Mouse (Mus musculus) stomach, embryonic 14.5 days (tissue): ENCODE data around the gene Smoc1. TPM values are rescaled to one million over a fixed set of nuclear protein-coding genes. Genes with fewer than 3 reads are reported as not detected.

ENCODE experiments used
- ATAC-seq: fragments of 200-750 bp; cut with Nextera tagmentation; 2 replicates; pipeline ENCODE4 v1.8.0; 2017; ENCODE audit warnings: low read depth, moderate TSS enrichment; ENCODE audit not compliant: insufficient number of reproducible peaks, insufficient read depth, low FRiP score
- H3K27ac ChIP-seq: fragments of 300-500 bp; sonication (generic); 2 replicates; pipeline ENCODE4 v1.5.1; 2014; ENCODE audit warnings: mild to moderate bottlenecking, low read length, moderate library complexity, mixed read lengths
- H3K27me3 ChIP-seq: fragments of 300-500 bp; sonication (generic); 2 replicates; pipeline ENCODE4 v1.6.1; 2014; ENCODE audit warnings: low read length, control low read depth, mixed read lengths; ENCODE audit not compliant: control insufficient read depth, insufficient read depth
- H3K36me3 ChIP-seq: fragments of 300-500 bp; sonication (generic); 2 replicates; pipeline ENCODE4 v1.6.1; 2014; ENCODE audit warnings: mild to moderate bottlenecking, control low read depth, low read length, moderate library complexity, mixed read lengths; ENCODE audit not compliant: control insufficient read depth, insufficient read depth
- H3K4me1 ChIP-seq: fragments of 300-500 bp; sonication (generic); 2 replicates; pipeline ENCODE4 v1.6.1; 2014; ENCODE audit warnings: low read length, control low read depth, mixed read lengths; ENCODE audit not compliant: control insufficient read depth, insufficient read depth
- H3K4me2 ChIP-seq: fragments of 300-500 bp; sonication (generic); replicated peaks from 2 replicates; pipeline ENCODE4 v1.6.1; 2014; ENCODE audit warnings: low read depth, low read length, control low read depth
- H3K4me3 ChIP-seq: fragments of 300-500 bp; sonication (generic); 2 replicates; pipeline ENCODE4 v1.5.1; 2014; ENCODE audit warnings: low read depth, low read length, control low read depth
- H3K9ac ChIP-seq: fragments of 300-500 bp; sonication (generic); replicated peaks from 2 replicates; pipeline ENCODE4 v1.6.1; 2014; ENCODE audit warnings: low read depth, mild to moderate bottlenecking, control low read depth, low read length, moderate library complexity, mixed read lengths
- H3K9me3 ChIP-seq: fragments of 300-500 bp; sonication (generic); 2 replicates; pipeline ENCODE4 v1.6.1; 2016; ENCODE audit warnings: low read depth, low read length, control low read depth; ENCODE audit not compliant: control insufficient read depth
- WGBS: fragments of 180-500 bp; shearing (Covaris S2); extraction: QIAGEN DNeasy Blood & Tissue Kit; methylation state at CpG from one replicate; pipeline ENCODE4 v1.1.7; 2014; 5-methylcytosine and 5-hydroxymethylcytosine counted together
- polyA plus RNA-seq: library from polyadenylated mRNA; unstranded; fragments of >200 nt; fragmentation: Nextera tagmentation; extraction: Ambion mirVana; gene quantifications from 2 replicates; pipeline ENCODE4 v1.2.1, GENCODE M21; 2014

Smoc1 gene
- polyA plus RNA-seq, 1 experiment from 2014 or later: 4.7 TPM

DNA sequence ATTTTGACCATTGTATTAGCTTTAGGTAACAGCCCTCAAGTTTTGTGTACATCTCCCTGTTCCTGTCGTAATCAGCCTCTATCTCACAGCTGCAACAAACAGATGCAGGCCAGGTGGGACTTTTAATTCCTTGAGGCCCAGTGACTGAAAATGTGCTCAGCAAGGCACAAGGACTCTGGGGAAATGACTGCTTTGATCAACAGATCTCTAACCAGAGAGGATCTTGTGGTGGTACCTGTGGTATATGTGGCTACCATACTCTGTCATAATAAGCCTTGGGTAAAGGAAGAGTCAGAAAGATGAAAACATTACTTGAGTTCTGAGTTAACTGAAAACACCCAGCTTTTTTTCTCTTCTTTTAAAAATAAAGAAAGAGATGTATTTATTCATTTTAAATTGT is 32.8 kb upstream of the Smoc1 start:
- H3K4me1 ChIP-seq: 0 out of 2 replicates have a peak, but pooled peaks cover 2% of the 10 kb centered on the region
- no peak overlapping the region for H3K4me3 ChIP-seq
- ATAC-seq: no peak

DNA sequence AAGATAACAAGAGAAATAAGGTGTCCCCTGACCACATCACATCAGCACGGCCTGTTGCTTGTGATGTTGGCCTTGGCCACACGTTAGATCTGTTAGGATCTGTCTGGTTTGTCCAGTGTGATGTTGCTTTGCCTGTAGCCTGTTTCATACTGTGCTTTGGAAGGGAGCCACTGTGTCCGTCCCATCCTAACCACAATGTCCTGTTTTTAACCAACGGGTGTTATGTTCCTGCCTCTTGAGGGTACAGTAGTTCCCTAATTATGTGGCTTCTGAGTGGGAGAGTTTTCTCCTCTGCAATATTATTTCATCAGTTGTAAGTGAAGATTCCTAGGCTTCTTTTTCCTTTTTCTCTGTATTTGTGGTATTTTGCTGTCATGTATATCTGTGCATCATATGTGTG is 31.3 kb upstream of the Smoc1 start:
- no peak overlapping the region for H3K27ac ChIP-seq
- H3K9ac ChIP-seq: no peak overlapping the region
- H3K4me1 ChIP-seq: 0 out of 2 replicates have a peak, but pooled peaks cover 3% of the 10 kb centered on the region
- WGBS: 90% methylated on average over 4 of the region's 4 CpGs
- H3K9me3 ChIP-seq: no peaks in the 10 kb centered on the region
- no peaks in the 10 kb centered on the region for H3K27me3 ChIP-seq
- H3K4me3 ChIP-seq: no peak overlapping the region
- H3K36me3 ChIP-seq: no peaks in the 10 kb centered on the region
- ATAC-seq: no peak
- no peak overlapping the region for H3K4me2 ChIP-seq

More for the DNA sequence above, 32.8 kb upstream of the Smoc1 start:
- whole genome bisulfite sequencing: 78% methylated on average over 1 of the region's 1 CpGs
- Histone ChIP-seq H3K4me2 (no peak overlapping the region), H3K27me3 (no peaks in the 10 kb centered on the region), H3K36me3 (no peaks in the 10 kb centered on the region), H3K9ac (no peak overlapping the region), H3K9me3 (no peaks in the 10 kb centered on the region), H3K27ac (no peak overlapping the region)

DNA sequence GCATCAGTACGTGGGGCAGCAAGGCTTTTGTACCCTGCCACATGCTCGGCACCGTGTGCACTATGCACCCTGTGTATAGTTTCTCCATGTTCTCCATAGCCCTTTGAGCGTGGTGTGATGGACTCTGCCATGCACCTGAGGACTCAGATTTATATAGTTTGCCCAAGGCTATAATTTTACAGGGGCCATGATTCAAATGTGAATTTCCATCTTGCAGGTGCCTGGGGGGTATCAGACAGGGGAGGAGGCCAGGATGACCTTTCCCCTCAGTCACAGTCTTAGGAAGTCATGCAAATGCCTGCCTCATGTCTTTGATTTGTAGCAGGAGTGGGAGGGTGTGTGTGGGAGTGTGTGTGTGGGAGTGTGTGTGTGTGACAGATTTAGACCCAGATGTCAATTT is 29.0 kb upstream of the Smoc1 start:
- no peak for ATAC-seq
- Histone ChIP-seq H3K27me3 (no peaks in the 10 kb centered on the region), H3K9ac (no peak overlapping the region), H3K27ac (no peak overlapping the region), H3K9me3 (no peaks in the 10 kb centered on the region), H3K36me3 (no peaks in the 10 kb centered on the region), H3K4me3 (no peak overlapping the region), H3K4me2 (no peak overlapping the region), H3K4me1 (0 out of 2 replicates have a peak, but pooled peaks cover 3% of the 10 kb centered on the region)
- 77% methylated on average over 4 of the region's 4 CpGs for WGBS

DNA sequence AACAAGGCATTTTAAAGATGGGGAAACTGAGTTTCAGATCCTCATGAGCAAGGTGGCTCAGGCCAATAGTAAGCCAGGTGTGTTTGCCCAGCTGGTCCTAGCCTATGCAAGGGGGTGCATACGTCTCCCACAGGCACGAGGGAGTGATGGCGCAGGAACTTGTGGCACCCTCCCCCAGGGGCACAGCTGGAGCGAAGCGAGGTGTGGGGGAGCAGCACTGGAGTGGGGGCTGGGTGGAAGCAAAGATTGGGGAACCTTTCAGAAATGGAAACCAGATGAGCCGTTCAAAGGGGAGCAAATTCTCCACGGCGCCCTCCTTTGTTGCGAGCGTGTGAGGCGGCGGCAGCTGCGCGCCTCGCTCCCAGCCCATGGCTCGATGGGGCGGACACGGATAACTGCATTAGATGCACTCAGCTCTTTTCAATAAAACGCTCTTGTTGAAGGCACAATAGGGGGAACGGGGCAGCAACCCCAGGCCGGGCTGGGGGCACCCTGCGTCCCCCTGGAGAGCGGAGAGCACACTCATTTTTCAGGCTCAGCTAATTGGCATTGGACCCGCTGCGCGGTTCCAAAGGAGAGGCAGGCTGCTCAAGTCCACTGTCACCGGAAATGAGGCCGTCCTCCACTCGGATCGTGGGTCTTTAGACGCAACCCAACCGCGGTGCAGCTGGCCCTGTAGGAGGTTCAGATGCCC is 27.9 kb upstream of the Smoc1 start:
- no peaks in the 10 kb centered on the region for H3K36me3 ChIP-seq
- H3K9me3 ChIP-seq: no peaks in the 10 kb centered on the region
- 11% methylated on average over 33 of the region's 33 CpGs for WGBS
- peak overlapping the region; percentile 11; the same call in 1 of the 2 replicates for H3K4me3 ChIP-seq
- H3K4me2 ChIP-seq: peak overlapping the region; percentile 41
- 0 out of 2 replicates have a peak, but pooled peaks cover 3% of the 10 kb centered on the region for H3K4me1 ChIP-seq
- no peak overlapping the region; the same call in 1 of the 2 replicates for H3K9ac ChIP-seq
- H3K27ac ChIP-seq: no peak overlapping the region
- ATAC-seq: no peak
- no peaks in the 10 kb centered on the region for H3K27me3 ChIP-seq

DNA sequence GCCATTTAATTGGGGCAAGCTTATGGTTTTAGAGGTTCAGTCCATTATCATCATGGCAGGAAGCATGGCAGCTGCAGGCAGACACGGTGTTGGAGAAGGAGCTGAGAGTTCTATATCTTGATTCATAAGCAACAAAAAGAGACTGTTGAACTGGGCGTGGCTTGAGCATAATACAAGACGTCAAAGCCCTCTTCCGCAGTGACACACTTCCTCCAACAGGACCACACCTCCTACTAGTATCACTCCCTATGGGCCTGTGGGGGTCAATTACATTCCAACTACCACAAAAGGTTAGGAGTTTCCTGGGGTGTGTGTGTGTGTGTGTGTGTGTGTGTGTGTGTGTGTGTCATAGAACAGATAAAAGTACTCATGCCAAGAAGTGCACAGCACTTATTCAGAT is 25.7 kb upstream of the Smoc1 start:
- Histone ChIP-seq H3K4me3 (no peak overlapping the region), H3K4me2 (no peak overlapping the region), H3K9me3 (no peaks in the 10 kb centered on the region), H3K27ac (no peak overlapping the region), H3K4me1 (0 out of 2 replicates have a peak, but pooled peaks cover 3% of the 10 kb centered on the region), H3K36me3 (no peaks in the 10 kb centered on the region), H3K27me3 (no peaks in the 10 kb centered on the region), H3K9ac (no peak overlapping the region)
- 68% methylated on average over 4 of the region's 4 CpGs for WGBS
- no peak for ATAC-seq

DNA sequence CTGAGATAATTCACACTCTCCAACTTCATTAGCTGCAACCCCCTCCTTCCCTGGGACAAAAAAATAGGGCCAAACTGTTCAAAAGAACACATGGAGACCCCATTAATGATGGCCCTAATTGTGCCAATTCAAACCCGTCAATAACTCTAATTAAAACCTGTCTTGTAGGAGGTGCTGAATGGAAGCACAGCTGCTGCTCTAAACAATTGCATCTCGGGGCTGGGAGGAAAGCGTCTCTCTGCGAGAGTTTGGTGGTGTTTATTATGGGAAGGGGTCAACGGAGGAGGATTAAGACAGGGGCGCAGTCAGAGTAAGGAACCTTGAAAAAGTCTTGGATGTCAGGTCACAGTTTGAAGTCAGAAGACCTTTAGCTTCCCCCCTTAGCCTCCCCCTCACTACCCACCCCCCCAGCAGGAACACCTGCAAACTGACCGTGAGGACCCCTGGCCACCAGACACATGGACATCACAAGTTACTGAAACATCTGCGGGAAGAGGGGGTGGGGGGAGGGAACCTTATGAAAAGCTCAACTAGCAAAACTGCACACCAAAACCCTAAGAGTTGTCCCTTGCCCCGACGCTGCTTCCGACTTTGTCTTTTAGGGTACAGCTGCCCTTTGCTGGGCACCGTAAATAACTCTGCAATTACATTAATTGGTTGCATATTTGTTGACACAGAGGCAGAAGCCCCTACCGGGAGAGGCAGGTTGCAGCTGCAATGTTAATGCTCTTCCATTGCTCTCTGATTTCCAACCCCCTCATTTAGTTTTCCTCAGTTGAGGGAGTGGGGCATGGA is 23.6 kb upstream of the Smoc1 start:
- 35% methylated on average over 13 of the region's 13 CpGs for WGBS
- H3K9me3 ChIP-seq: no peaks in the 10 kb centered on the region
- H3K4me2 ChIP-seq: no peak overlapping the region
- no peaks in the 10 kb centered on the region for H3K27me3 ChIP-seq
- no peak for ATAC-seq
- no peaks in the 10 kb centered on the region for H3K36me3 ChIP-seq
- no peak overlapping the region for H3K27ac ChIP-seq
- H3K9ac ChIP-seq: no peak overlapping the region
- H3K4me3 ChIP-seq: no peak overlapping the region
- 0 out of 2 replicates have a peak, but pooled peaks cover 3% of the 10 kb centered on the region for H3K4me1 ChIP-seq

DNA sequence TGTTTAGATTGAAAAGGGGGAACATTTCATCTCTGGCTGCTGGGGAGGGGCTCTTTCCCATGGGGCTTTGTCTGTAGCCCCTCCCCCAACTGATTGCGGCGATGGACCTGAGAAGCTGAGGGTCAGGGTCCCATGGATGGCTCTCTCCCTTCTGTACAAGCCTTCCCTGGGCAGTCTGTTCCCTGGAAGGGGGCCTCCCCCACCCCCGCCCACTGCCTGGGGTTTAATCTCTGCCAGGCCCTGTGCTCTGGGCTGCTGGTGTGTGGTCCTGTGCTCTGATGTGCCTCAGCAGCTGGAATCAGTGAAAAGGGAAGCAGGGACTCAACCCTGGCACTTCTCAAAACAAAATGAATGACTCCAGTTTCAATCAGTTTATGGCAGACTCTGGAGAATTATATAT is 16.8 kb upstream of the Smoc1 start:
- ATAC-seq: peak; percentile 58; the same call in 1 of the 2 replicates
- H3K4me3 ChIP-seq: no peak overlapping the region
- H3K9me3 ChIP-seq: no peaks in the 10 kb centered on the region
- peaks cover 8% of the 10 kb centered on the region; the same call in 1 of the 2 replicates for H3K4me1 ChIP-seq
- H3K27ac ChIP-seq: no peak overlapping the region
- no peak overlapping the region for H3K9ac ChIP-seq
- 3% methylated on average over 3 of the region's 3 CpGs for WGBS
- H3K27me3 ChIP-seq: no peaks in the 10 kb centered on the region
- peak overlapping the region; percentile 16; the same call in 1 of the 2 replicates for H3K4me2 ChIP-seq
- H3K36me3 ChIP-seq: no peaks in the 10 kb centered on the region

DNA sequence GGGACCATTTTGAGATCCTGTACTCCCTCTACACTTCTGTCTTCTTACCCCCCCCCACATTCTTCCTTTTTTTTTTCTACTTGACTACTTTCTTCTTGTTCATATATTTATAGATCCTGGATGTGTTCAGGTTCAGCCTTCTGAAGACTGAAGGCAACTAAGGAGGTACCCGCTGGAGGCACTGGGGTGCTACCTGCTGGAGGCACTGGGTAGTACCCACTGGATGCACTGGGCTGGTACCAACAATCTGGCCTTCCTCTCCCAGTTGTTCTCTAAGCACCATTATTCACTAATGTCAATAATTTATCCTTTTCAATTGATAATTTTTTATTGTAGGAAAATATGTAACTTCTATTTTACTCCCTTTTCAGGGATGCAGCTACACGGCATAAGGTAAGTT is 14.6 kb upstream of the Smoc1 start:
- no peak for ATAC-seq
- Histone ChIP-seq H3K36me3 (no peaks in the 10 kb centered on the region), H3K4me2 (no peak overlapping the region), H3K9ac (no peak overlapping the region), H3K27ac (no peak overlapping the region), H3K27me3 (no peaks in the 10 kb centered on the region), H3K4me3 (no peak overlapping the region), H3K4me1 (peaks cover 8% of the 10 kb centered on the region; the same call in 1 of the 2 replicates), H3K9me3 (no peaks in the 10 kb centered on the region)
- 83% methylated on average over 2 of the region's 2 CpGs for WGBS
